Mouse (Mus musculus) lung, adult 18-20 months (tissue): ENCODE data around the gene Ccnyl1.

ENCODE experiments used
- DNase-seq, 2 experiments: peaks; one replicate each; pipeline ENCODE4 v3.0.0; 2022; ENCODE audit warnings: mixed read lengths in 2 of 2

The Ccnyl1 gene

GRCm38 (mm10) chr1:64738661-64739082 is 48.4 kb downstream of the Ccnyl1 start:
- DNase-seq: peak; percentile 78 to 85

DNA sequence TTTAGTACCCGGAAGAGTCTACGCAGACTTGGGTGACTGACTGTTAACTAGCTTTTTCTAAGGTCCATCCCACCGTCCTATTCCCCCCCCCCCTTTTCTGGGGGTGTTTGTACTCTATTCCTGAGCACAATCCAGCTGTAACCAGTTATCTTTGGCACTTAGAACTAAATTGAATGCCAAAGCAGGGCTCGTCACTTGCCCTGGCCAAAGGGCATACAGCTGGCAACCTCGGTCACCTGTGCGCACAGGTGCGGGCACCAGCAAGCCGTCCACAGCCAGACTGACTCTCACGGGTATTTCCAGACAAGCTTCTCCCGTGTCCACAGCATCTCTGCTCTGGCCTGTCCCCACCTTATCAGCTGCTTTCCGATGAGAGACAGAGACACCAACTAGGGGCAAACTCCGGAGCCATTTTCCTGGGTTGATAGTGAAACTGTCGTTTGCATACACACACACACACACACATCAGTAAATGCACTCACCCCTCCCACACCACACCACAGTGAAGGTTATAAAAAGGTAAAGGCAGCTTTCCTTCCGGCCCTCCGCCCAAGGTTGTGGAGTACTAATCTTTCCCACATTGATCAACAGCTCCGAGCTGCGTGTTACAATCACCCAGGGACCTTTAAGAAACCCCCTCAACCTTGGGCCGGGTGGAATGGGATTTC is 52.6 kb downstream of the Ccnyl1 start:
- no peak for DNase-seq

GRCm38 (mm10) chr1:64744616-64745015 is 54.4 kb downstream of the Ccnyl1 start:
- DNase-seq: no peak

- peak; percentile 84 to 89 for DNase-seq
These were observed 62.9 kb downstream of the Ccnyl1 start for GRCm38 (mm10) chr1:64753109-64753508.

DNA sequence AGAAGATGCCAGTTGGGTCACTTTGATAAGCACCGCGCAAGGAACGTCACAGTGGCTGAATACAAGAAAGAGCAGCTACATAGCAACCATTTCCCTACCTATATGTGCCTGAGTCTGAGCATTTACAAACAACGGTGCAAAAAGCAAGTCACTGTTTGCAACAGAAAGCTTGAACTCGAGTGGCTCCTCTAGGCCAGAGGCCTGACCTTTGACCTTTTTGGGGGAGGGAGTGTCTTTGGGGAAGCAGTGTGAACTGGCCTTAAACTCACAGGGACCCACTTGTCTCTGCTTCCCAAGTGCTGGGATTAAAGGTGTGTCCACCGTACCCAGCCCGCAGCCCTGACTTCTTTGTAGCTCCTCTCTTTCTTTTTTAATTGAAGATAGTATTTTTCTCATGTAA is 63.4 kb downstream of the Ccnyl1 start:
- DNase-seq: peak; percentile 51 to 69

DNA sequence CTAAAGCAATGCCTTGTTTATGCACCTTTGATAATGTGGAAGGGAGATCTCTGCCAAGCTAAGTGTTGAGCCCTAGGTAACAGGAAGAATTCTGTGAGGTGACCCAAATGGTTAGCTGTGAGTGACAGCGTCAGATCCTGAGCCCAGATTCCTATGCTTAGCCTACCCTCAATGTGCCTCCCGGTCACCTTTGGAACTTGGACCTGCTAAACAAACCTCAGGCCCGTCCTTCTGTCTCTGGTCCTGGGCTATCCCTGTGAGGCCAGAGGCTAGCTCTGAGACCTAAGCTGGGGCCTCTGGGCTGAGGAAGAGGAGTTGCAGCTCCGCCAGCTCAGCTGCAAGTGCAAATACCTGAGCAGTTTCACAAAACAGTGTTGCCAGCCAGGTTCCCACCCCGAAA is 64.4 kb downstream of the Ccnyl1 start:
- no peak for DNase-seq

GRCm38 (mm10) chr1:64755971-64756639 is 65.8 kb downstream of the Ccnyl1 start:
- DNase-seq: peak; percentile 30 to 63

DNA sequence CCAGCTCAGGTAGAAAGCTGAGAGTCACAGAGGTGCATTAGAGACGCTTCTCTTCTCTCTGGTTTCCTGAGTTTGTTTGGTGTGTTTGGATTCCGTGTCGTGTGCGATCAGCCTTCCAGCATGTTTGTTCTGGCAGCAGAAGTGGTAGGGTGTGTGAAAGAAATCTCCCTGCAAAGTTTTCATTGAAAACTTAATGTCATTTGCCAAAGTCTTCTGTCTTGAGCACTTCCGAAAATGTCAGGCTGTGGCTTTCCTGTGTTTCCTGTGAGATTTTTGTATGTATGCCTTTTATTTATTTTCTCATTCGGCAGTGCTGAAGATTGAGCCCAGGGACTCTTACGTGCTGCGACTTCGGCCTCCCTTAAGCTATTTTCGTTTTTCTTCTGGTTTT is 66.4 kb downstream of the Ccnyl1 start:
- DNase-seq: peak in 1 of 2 experiments; percentile 29

DNA sequence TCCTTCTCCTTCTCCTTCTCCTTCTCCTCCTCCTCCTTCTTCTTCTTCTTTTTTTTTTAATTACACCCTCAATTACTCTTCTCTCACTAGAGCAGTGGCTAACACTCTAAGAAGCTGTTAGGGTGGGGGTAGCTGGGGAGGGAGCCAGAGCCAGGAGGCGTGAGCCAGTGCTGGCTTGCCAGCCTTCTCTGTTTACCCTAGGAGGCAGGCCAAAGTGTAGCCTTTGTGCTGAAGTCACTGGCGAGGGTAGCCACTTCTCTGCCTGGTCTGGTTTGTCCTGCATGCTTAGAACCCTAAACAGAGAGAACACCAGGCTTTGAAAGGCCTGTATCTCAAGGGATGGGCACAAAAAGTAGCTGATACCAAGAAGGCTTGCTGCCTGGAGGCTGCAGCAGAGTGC is 67.0 kb downstream of the Ccnyl1 start:
- DNase-seq: peak; percentile 71 to 82

DNA sequence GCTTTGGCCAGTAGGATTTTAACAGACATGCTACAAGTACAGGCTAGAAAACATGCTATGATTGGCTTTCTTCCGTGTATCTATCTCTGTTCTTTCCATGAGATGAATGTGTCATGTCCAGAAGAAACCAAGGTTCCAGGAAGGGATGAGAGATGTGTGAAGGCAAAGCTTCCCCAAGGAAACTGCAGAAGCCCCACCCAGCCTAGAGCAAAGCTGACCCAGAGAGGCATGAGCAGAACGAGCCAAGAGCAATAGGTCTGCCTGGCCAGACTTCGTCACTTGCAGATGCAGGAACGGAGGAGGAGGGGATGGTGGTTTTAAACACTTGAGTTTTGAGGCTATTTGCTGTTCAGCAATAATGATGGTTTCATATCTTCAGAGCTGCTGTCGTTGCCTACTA is 67.5 kb downstream of the Ccnyl1 start:
- peak in 1 of 2 experiments; percentile 12 for DNase-seq

DNA sequence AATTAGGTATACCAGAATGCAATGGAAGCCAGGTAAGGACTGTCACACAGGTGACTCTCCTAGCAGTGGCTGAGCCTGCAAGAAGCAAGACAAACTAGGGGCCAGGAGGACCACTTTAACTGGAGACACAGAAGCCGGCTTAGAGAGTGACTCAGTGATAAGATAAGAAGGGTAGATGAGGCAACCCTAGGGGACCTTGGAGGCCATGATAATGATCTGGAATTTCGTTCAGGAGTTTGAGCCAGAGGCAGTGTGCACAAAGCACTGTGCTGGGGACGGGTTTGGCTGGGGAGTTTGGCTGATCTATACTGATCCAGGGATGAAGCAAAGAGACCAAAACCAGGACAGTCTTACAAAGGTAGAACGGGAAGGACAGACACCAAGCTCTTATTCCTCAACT is 71.4 kb downstream of the Ccnyl1 start:
- no peak for DNase-seq

GRCm38 (mm10) chr1:64770169-64770568 is 79.9 kb downstream of the Ccnyl1 start:
- DNase-seq: no peak

GRCm38 (mm10) chr1:64773305-64773704 is 83.0 kb downstream of the Ccnyl1 start:
- DNase-seq: no peak
